Mouse (Mus musculus): ENCODE data around the gene Rdx.

Rdx gene

GRCm38 (mm10) chr9:52113091-52113490 lies 66.1 kb downstream of the Rdx start:
- DNase-seq (ENCODE audit: low spot score), result no peak

DNA sequence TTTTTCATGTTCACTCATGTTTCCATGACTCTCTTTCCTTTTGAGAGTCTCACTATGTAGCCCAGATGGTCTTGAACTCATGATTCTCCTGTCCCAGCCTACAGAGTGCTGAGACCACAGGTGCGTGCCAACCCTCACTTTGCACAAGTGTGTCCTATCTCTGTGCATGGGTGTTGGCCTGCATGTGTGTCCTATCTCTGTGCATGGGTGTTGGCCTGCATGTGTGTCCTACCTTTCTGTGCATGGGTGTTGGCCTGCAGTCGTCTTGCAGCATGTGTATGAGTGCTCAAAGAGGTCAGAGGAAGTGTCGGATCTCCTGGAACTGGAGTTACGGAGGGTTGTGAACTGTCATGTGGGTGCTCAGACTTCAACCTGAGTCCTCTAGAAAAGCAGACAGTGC lies 72.2 kb downstream of the Rdx start:
- no peak for DNase-seq (ENCODE audit: low spot score)

DNA sequence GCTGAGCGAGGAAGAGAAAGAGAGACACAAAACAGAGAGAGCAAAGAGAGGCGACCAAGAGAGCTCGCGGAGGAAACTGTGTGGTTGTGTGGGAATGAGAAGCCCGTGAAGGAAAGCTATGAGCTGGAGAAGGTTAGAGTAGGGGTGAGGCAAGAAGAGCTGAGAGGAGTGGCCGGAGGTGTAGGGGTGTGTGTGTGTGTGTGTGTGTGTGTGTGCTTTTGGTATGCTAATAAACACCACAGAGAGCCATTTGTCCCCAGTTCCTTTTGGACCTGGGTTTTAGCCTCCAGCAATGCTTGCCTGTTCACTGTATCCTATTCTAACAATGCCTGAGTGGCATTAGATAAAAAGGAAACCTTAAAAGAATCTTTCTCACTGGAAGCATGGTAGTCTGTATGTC lies 78.3 kb downstream of the Rdx start:
- no peak for DNase-seq (ENCODE audit: low spot score)

GRCm38 (mm10) chr9:52130348-52130747 lies 83.4 kb downstream of the Rdx start:
- DNase-seq (ENCODE audit: low spot score), result no peak

DNA sequence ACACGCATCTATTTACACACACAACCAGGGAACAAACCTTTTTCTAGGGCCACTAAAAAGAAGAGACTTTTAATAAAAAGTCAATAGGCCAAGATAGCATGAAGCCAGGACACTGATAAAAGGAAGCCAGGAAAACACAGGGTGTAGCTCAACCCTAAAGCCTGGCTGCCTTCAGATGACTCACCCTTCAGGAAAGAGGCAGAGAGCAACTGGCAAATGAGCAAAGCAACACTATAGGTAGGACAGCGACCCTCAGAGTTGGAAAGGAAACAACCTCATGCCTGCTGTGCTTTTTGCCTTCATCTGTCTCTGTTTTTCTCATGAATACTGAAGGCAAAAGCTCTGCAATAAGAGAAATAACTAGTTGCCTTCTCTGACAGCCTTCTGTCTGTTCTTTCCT lies 85.8 kb downstream of the Rdx start:
- no peak for DNase-seq (ENCODE audit: low spot score)
